Mouse (Mus musculus): Measurements from ENCODE around the gene Sac3d1. TPM values are rescaled to one million over a fixed set of nuclear protein-coding genes. Genes with fewer than 3 reads are reported as not detected.

Gene Sac3d1
- polyA plus RNA-seq, 1 experiment, result 46.4 TPM

- Histone ChIP-seq H3K4me1 (ENCODE audit: control insufficient read depth, insufficient read depth, insufficient read length, low read length) (peaks cover 6% of the 10 kb centered on the region; the same call in 1 of the 2 replicates), H3K27ac (ENCODE audit: insufficient read depth, low read depth, low read length) (peak within 1 kb of the TSS; percentile 92), H3K36me3 (ENCODE audit: control insufficient read depth, insufficient read depth, low read length) (no peaks in the 10 kb centered on the region), H3K27me3 (ENCODE audit: control insufficient read depth, insufficient read depth, low read length) (no peaks in the 10 kb centered on the region), H3K4me3 (ENCODE audit: low read depth, low read length) (peak within 1 kb of the TSS; percentile 71)
- WGBS, result under 1% methylated on average over 32 of the region's 32 CpGs
- TF ChIP-seq CTCF (IDR thresholded peaks at IDR 0.05; ENCODE audit: extremely low read depth, insufficient read length, insufficient replicate concordance, low read depth, low read length), result no peak
- peak; percentile 32; the same call in 1 of the 2 replicates for TF ChIP-seq POLR2A (IDR thresholded peaks at IDR 0.05; ENCODE audit: low read depth, low read length)
Observed at GRCm38 (mm10) chr19:6127760-6128341, 9.4 kb upstream of the Sac3d1 start, which contains the start of gene Snx15. Snx15 (minus strand) TSS chr19:6128304.

- TF ChIP-seq CTCF (IDR thresholded peaks at IDR 0.05; ENCODE audit: extremely low read depth, insufficient read length, insufficient replicate concordance, low read depth, low read length) (no peak), POLR2A (IDR thresholded peaks at IDR 0.05; ENCODE audit: low read depth, low read length) (no peak)
- Histone ChIP-seq H3K4me1 (ENCODE audit: control insufficient read depth, insufficient read depth, insufficient read length, low read length) (peaks cover 12% of the 10 kb centered on the region), H3K4me3 (ENCODE audit: low read depth, low read length) (peak overlapping the region; percentile 71), H3K36me3 (ENCODE audit: control insufficient read depth, insufficient read depth, low read length) (no peaks in the 10 kb centered on the region), H3K27me3 (ENCODE audit: control insufficient read depth, insufficient read depth, low read length) (no peaks in the 10 kb centered on the region), H3K27ac (ENCODE audit: insufficient read depth, low read depth, low read length) (peak overlapping the region; percentile 92; the same call in 1 of the 2 replicates)
- 36% methylated on average over 10 of the region's 10 CpGs for WGBS
Observed at GRCm38 (mm10) chr19:6126789-6127580, 8.5 kb upstream of the Sac3d1 start.

GRCm38 (mm10) chr19:6126289-6126688, 7.8 kb upstream of the Sac3d1 start:
- WGBS, result 23% methylated on average over 4 of the region's 4 CpGs

DNA sequence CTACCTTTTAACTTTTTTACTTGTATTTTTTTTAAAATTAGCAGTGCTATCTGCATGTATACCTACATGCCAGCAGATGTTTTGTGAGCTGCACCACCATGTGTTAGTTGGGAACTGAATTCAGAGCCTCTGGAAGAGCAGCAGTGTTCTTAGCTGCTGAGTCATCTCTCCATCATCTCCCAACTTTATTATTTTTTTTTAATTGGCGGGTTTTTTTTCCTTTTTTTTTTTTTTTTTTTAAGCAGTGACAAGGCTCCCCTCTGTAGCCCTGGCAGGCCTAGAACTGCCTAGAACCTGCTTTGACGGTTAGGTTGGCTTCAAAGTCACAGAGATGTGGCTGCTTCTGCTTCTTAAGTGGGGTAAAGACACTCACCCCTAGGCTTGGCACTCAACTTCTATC, 6.4 kb upstream of the Sac3d1 start:
- H3K36me3 ChIP-seq (ENCODE audit: control insufficient read depth, insufficient read depth, low read length), result 0 out of 2 replicates have a peak, but pooled peaks cover 1% of the 10 kb centered on the region
- WGBS, result 82% methylated on average over 2 of the region's 2 CpGs
- no peak overlapping the region for H3K27ac ChIP-seq (ENCODE audit: insufficient read depth, low read depth, low read length)
- peaks cover 24% of the 10 kb centered on the region for H3K4me1 ChIP-seq (ENCODE audit: control insufficient read depth, insufficient read depth, insufficient read length, low read length)
- TF ChIP-seq POLR2A (IDR thresholded peaks at IDR 0.05; ENCODE audit: low read depth, low read length) (no peak), CTCF (IDR thresholded peaks at IDR 0.05; ENCODE audit: extremely low read depth, insufficient read length, insufficient replicate concordance, low read depth, low read length) (no peak)
- no peaks in the 10 kb centered on the region for H3K27me3 ChIP-seq (ENCODE audit: control insufficient read depth, insufficient read depth, low read length)
- no peak overlapping the region for H3K4me3 ChIP-seq (ENCODE audit: low read depth, low read length)

More at GRCm38 (mm10) chr19:6126289-6126688, 7.8 kb upstream of the Sac3d1 start:
- no peak overlapping the region for H3K27ac ChIP-seq (ENCODE audit: insufficient read depth, low read depth, low read length)
- no peaks in the 10 kb centered on the region for H3K27me3 ChIP-seq (ENCODE audit: control insufficient read depth, insufficient read depth, low read length)
- no peak overlapping the region for H3K4me3 ChIP-seq (ENCODE audit: low read depth, low read length)
- TF ChIP-seq POLR2A (IDR thresholded peaks at IDR 0.05; ENCODE audit: low read depth, low read length) (no peak), CTCF (IDR thresholded peaks at IDR 0.05; ENCODE audit: extremely low read depth, insufficient read length, insufficient replicate concordance, low read depth, low read length) (peak; percentile 57; the same call in 1 of the 2 replicates)
- H3K4me1 ChIP-seq (ENCODE audit: control insufficient read depth, insufficient read depth, insufficient read length, low read length), result peaks cover 14% of the 10 kb centered on the region
- no peaks in the 10 kb centered on the region for H3K36me3 ChIP-seq (ENCODE audit: control insufficient read depth, insufficient read depth, low read length)

- H3K4me1 ChIP-seq (ENCODE audit: control insufficient read depth, insufficient read depth, insufficient read length, low read length), result peaks cover 24% of the 10 kb centered on the region
- no peaks in the 10 kb centered on the region for H3K27me3 ChIP-seq (ENCODE audit: control insufficient read depth, insufficient read depth, low read length)
- H3K36me3 ChIP-seq (ENCODE audit: control insufficient read depth, insufficient read depth, low read length), result 0 out of 2 replicates have a peak, but pooled peaks cover 1% of the 10 kb centered on the region
- no peak for TF ChIP-seq POLR2A (IDR thresholded peaks at IDR 0.05; ENCODE audit: low read depth, low read length)
- TF ChIP-seq CTCF (IDR thresholded peaks at IDR 0.05; ENCODE audit: extremely low read depth, insufficient read length, insufficient replicate concordance, low read depth, low read length), result no peak
- peak overlapping the region; percentile 40; the same call in 1 of the 2 replicates for H3K27ac ChIP-seq (ENCODE audit: insufficient read depth, low read depth, low read length)
- WGBS, result 22% methylated on average over 8 of the region's 8 CpGs
- no peak overlapping the region for H3K4me3 ChIP-seq (ENCODE audit: low read depth, low read length)
Observed at GRCm38 (mm10) chr19:6123330-6123729, 4.9 kb upstream of the Sac3d1 start.

DNA sequence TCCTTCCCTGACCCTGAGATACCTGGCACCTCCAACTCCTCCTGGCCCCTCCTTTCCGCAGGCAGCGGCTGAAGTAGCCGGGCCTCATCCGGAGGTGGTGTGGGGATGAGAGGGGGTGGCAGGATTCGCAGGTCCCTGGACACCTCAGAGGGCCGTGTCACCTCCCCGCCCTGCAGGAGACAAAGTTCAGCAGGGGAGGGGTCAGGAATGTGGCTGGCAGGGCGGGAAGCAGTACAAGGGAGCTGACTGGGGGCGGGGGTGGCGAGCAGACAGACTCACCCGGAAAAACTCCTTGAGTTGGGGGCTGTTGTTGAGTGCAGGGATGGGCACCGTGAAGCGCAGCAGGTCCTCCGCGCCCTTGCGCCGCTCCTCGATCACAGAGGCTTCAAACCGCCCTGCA, 3.3 kb upstream of the Sac3d1 start:
- peaks cover 25% of the 10 kb centered on the region for H3K4me1 ChIP-seq (ENCODE audit: control insufficient read depth, insufficient read depth, insufficient read length, low read length)
- TF ChIP-seq CTCF (IDR thresholded peaks at IDR 0.05; ENCODE audit: extremely low read depth, insufficient read length, insufficient replicate concordance, low read depth, low read length) (no peak), POLR2A (IDR thresholded peaks at IDR 0.05; ENCODE audit: low read depth, low read length) (no peak)
- WGBS, result 55% methylated on average over 19 of the region's 19 CpGs
- H3K27me3 ChIP-seq (ENCODE audit: control insufficient read depth, insufficient read depth, low read length), result no peaks in the 10 kb centered on the region
- no peak overlapping the region for H3K27ac ChIP-seq (ENCODE audit: insufficient read depth, low read depth, low read length)
- H3K36me3 ChIP-seq (ENCODE audit: control insufficient read depth, insufficient read depth, low read length), result peaks cover 2% of the 10 kb centered on the region; the same call in 1 of the 2 replicates
- H3K4me3 ChIP-seq (ENCODE audit: low read depth, low read length), result no peak overlapping the region

DNA sequence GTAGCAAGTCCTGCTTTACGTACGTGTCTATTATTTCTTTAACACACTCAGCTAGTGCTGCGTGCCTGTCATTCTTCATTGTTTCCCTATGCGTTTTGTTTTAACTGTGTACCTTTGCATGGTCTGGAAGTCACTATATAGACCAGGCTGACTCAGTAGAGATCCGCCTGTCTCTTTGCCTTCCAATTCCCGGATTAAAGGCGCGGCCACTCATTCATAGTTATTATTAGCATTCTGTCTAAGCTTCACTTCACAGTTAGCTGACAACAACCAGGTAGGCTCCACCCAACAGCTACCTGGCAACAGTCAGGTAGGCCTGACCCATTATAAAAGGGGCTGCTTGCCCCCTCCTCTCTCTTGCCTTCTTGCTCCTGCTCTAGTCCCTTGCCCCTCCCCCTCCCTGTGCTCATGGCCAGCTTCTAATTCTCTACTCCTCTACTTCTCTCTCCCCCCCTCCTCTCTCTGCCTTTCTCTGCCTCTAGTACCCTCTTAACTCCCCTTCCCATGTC, 281 bp upstream of the Sac3d1 start:
- Histone ChIP-seq H3K36me3 (ENCODE audit: control insufficient read depth, insufficient read depth, low read length) (peaks cover 30% of the 10 kb centered on the region), H3K4me3 (ENCODE audit: low read depth, low read length) (peak overlapping the region; percentile 73; the same call in 1 of the 2 replicates), H3K27ac (ENCODE audit: insufficient read depth, low read depth, low read length) (peak overlapping the region; percentile 28), H3K27me3 (ENCODE audit: control insufficient read depth, insufficient read depth, low read length) (no peaks in the 10 kb centered on the region), H3K4me1 (ENCODE audit: control insufficient read depth, insufficient read depth, insufficient read length, low read length) (peaks cover 27% of the 10 kb centered on the region)
- no peak for TF ChIP-seq POLR2A (IDR thresholded peaks at IDR 0.05; ENCODE audit: low read depth, low read length)
- no peak for TF ChIP-seq CTCF (IDR thresholded peaks at IDR 0.05; ENCODE audit: extremely low read depth, insufficient read length, insufficient replicate concordance, low read depth, low read length)
- under 1% methylated on average over 8 of the region's 8 CpGs for WGBS

All from small intestine, adult 2 months (tissue).